Mouse (Mus musculus): ENCODE data around the gene Tmem107.

The Tmem107 gene

GRCm38 (mm10) chr11:69107676-69108075 lies 37.1 kb downstream of the Tmem107 start:
- no peak for DNase-seq (ENCODE audit: low read depth)

- DNase-seq (ENCODE audit: low read depth): no peak
Measured at GRCm38 (mm10) chr11:69108223-69108622, 37.6 kb downstream of the Tmem107 start.

- no peak for DNase-seq (ENCODE audit: low read depth)
Measured at GRCm38 (mm10) chr11:69109032-69109900, 38.7 kb downstream of the Tmem107 start.

GRCm38 (mm10) chr11:69110319-69111046 lies 39.9 kb downstream of the Tmem107 start:
- peak; percentile 85 for DNase-seq (ENCODE audit: low read depth)

GRCm38 (mm10) chr11:69111051-69111810 lies 40.6 kb downstream of the Tmem107 start:
- DNase-seq (ENCODE audit: low read depth): no peak

- DNase-seq (ENCODE audit: low read depth): no peak
Measured at GRCm38 (mm10) chr11:69111865-69112264, 41.3 kb downstream of the Tmem107 start.

- no peak for DNase-seq (ENCODE audit: low read depth)
Measured at GRCm38 (mm10) chr11:69114018-69114417, 43.4 kb downstream of the Tmem107 start.

- DNase-seq (ENCODE audit: low read depth): no peak
Measured at GRCm38 (mm10) chr11:69114621-69115020, 44.0 kb downstream of the Tmem107 start.

GRCm38 (mm10) chr11:69116843-69117242 lies 46.2 kb downstream of the Tmem107 start:
- no peak for DNase-seq (ENCODE audit: low read depth)

- no peak for DNase-seq (ENCODE audit: low read depth)
Measured at GRCm38 (mm10) chr11:69117737-69118695, 47.4 kb downstream of the Tmem107 start.

- peak; percentile 76 for DNase-seq (ENCODE audit: low read depth)
Measured at GRCm38 (mm10) chr11:69118765-69119164, 48.2 kb downstream of the Tmem107 start.

- no peak for DNase-seq (ENCODE audit: low read depth)
Measured at GRCm38 (mm10) chr11:69119446-69120155, 49.0 kb downstream of the Tmem107 start.

- DNase-seq (ENCODE audit: low read depth): no peak
Measured at GRCm38 (mm10) chr11:69120221-69121000, 49.8 kb downstream of the Tmem107 start, which contains the start of gene Hes7. Hes7 (plus strand) TSS chr11:69120404.

GRCm38 (mm10) chr11:69121001-69121740 lies 50.6 kb downstream of the Tmem107 start:
- DNase-seq (ENCODE audit: low read depth): no peak

- no peak for DNase-seq (ENCODE audit: low read depth)
Measured at GRCm38 (mm10) chr11:69121741-69122335, 51.2 kb downstream of the Tmem107 start.

GRCm38 (mm10) chr11:69122336-69122951 lies 51.8 kb downstream of the Tmem107 start, which contains the start of gene 9130213A22Rik:
9130213A22Rik (minus strand) TSS chr11:69122589.
- peak; percentile 79 for DNase-seq (ENCODE audit: low read depth)

Data from c-Kit-positive CD71-negative TER-119-negative erythroid progenitor cells, embryonic 14.5 days (primary cell).